Mouse (Mus musculus) cerebellum, adult 11-12 months (tissue): ENCODE measurements at regions not wholly inside any gene's neighbourhood (a gene's known extent, or its start where the extent isn't known, plus 50 kb on each side); places are given as distances from the start of the nearest gene placed in this dataset.

Experiments
- DNase-seq: peaks from one replicate; pipeline ENCODE4 v3.0.0; 2022

GRCm38 (mm10) chr15:61927385-61928120 is 1004.7 kb upstream of the A1bg start:
- DNase-seq = no peak

GRCm38 (mm10) chr15:61920041-61920440 is 997.2 kb upstream of the A1bg start:
- DNase-seq = no peak

- DNase-seq = peak; percentile 12
Observed at GRCm38 (mm10) chr15:61913546-61914160, 990.8 kb upstream of the A1bg start.

- DNase-seq = no peak
Observed at GRCm38 (mm10) chr15:61905165-61905845, 982.5 kb upstream of the A1bg start.

- no peak for DNase-seq
Observed at GRCm38 (mm10) chr15:61899809-61900208, 977.0 kb upstream of the A1bg start.

GRCm38 (mm10) chr15:61897566-61897965 is 974.8 kb upstream of the A1bg start:
- no peak for DNase-seq

GRCm38 (mm10) chr15:61890330-61890729 is 967.5 kb upstream of the A1bg start:
- DNase-seq = no peak

- peak; percentile 54 for DNase-seq
Observed at GRCm38 (mm10) chr15:61888569-61889326, 965.9 kb upstream of the A1bg start.

- DNase-seq = no peak
Observed at GRCm38 (mm10) chr15:61879408-61879807, 956.6 kb upstream of the A1bg start.

- DNase-seq = no peak
Observed at GRCm38 (mm10) chr15:61873047-61873446, 950.2 kb upstream of the A1bg start.

- DNase-seq = no peak
Observed at GRCm38 (mm10) chr15:61860759-61861158, 937.9 kb upstream of the A1bg start.

- no peak for DNase-seq
Observed at GRCm38 (mm10) chr15:61855880-61856279, 933.1 kb upstream of the A1bg start.

GRCm38 (mm10) chr15:61812671-61813070 is 889.9 kb upstream of the A1bg start:
- no peak for DNase-seq

GRCm38 (mm10) chr15:61805379-61805778 is 882.6 kb upstream of the A1bg start:
- DNase-seq = no peak

GRCm38 (mm10) chr15:61800155-61800554 is 877.3 kb upstream of the A1bg start:
- DNase-seq = no peak

- no peak for DNase-seq
Observed at GRCm38 (mm10) chr15:61797827-61798226, 875.0 kb upstream of the A1bg start.

GRCm38 (mm10) chr15:61794506-61794905 is 871.7 kb upstream of the A1bg start:
- DNase-seq = no peak

- DNase-seq = no peak
Observed at GRCm38 (mm10) chr15:61789847-61790562, 867.2 kb upstream of the A1bg start.

GRCm38 (mm10) chr15:61787046-61787445 is 864.2 kb upstream of the A1bg start:
- DNase-seq = no peak

GRCm38 (mm10) chr15:61781531-61781930 is 858.7 kb upstream of the A1bg start:
- DNase-seq = peak; percentile 3

- DNase-seq = no peak
Observed at GRCm38 (mm10) chr15:61772996-61773395, 850.2 kb upstream of the A1bg start.

- DNase-seq = no peak
Observed at GRCm38 (mm10) chr15:61770721-61771542, 848.1 kb upstream of the A1bg start.
